Mouse (Mus musculus) brain, embryonic 18.5 days (tissue): ENCODE data around the gene Mrps2.

ENCODE experiments used
- DNase-seq: peaks from one replicate; pipeline ENCODE4 v3.0.0-alpha.2; 2012; ENCODE audit warnings: low read depth, low spot score

Mrps2 gene

GRCm38 (mm10) chr2:28467860-28468485 is at the start of gene Mrps2:
Mrps2 (plus strand) TSS chr2:28468066.
- no peak for DNase-seq

GRCm38 (mm10) chr2:28419898-28420297 is 48.0 kb upstream of the Mrps2 start:
- peak; percentile 55 for DNase-seq

GRCm38 (mm10) chr2:28423167-28423566 is 44.7 kb upstream of the Mrps2 start:
- no peak for DNase-seq

- DNase-seq, result no peak
Measured at GRCm38 (mm10) chr2:28427226-28427625, 40.6 kb upstream of the Mrps2 start.

GRCm38 (mm10) chr2:28430846-28431245 is 37.0 kb upstream of the Mrps2 start:
- DNase-seq, result no peak

- DNase-seq, result no peak
Measured at GRCm38 (mm10) chr2:28432811-28433210, 35.1 kb upstream of the Mrps2 start.

- no peak for DNase-seq
Measured at GRCm38 (mm10) chr2:28433512-28433911, 34.4 kb upstream of the Mrps2 start.

- DNase-seq, result no peak
Measured at GRCm38 (mm10) chr2:28435401-28435800, 32.5 kb upstream of the Mrps2 start.

- DNase-seq, result no peak
Measured at GRCm38 (mm10) chr2:28440842-28441241, 27.0 kb upstream of the Mrps2 start.

GRCm38 (mm10) chr2:28445082-28445481 is 22.8 kb upstream of the Mrps2 start:
- no peak for DNase-seq

- DNase-seq, result no peak
Measured at GRCm38 (mm10) chr2:28446181-28446514, 21.7 kb upstream of the Mrps2 start.

GRCm38 (mm10) chr2:28446515-28447314 is 21.2 kb upstream of the Mrps2 start, which contains the start of gene Ppp1r26:
Ppp1r26 (plus strand) TSS chr2:28446800.
- no peak for DNase-seq

GRCm38 (mm10) chr2:28447315-28447670 is 20.6 kb upstream of the Mrps2 start:
- no peak for DNase-seq

- no peak for DNase-seq
Measured at GRCm38 (mm10) chr2:28451663-28452062, 16.2 kb upstream of the Mrps2 start.

GRCm38 (mm10) chr2:28453539-28453938 is 14.3 kb upstream of the Mrps2 start:
- no peak for DNase-seq

- no peak for DNase-seq
Measured at GRCm38 (mm10) chr2:28456616-28457015, 11.2 kb upstream of the Mrps2 start.

GRCm38 (mm10) chr2:28463919-28464318 is 3.9 kb upstream of the Mrps2 start:
- no peak for DNase-seq

- DNase-seq, result no peak
Measured at GRCm38 (mm10) chr2:28464919-28465318, 2.9 kb upstream of the Mrps2 start.

- no peak for DNase-seq
Measured at GRCm38 (mm10) chr2:28465836-28466518, 1.9 kb upstream of the Mrps2 start, which contains the start of gene 1700007K13Rik. 1700007K13Rik (minus strand) TSS chr2:28466332.

- no peak for DNase-seq
Measured at GRCm38 (mm10) chr2:28468486-28469225, 790 bp downstream of the Mrps2 start.

- DNase-seq, result no peak
Measured at GRCm38 (mm10) chr2:28469461-28469860, 1.6 kb downstream of the Mrps2 start.

- DNase-seq, result no peak
Measured at GRCm38 (mm10) chr2:28470591-28470990, 2.7 kb downstream of the Mrps2 start.
